Mouse (Mus musculus) inflammation-experienced regulatory T-cells, adult 16 weeks (primary cell): ENCODE results near the gene Ube2k. TPM values are rescaled to one million over a fixed set of nuclear protein-coding genes. Genes with fewer than 3 reads are reported as not detected.

Experiments used
- polyA plus RNA-seq: library from polyadenylated mRNA; unstranded; fragments of 100-300 nt; shearing (Covaris generic); gene quantifications from one replicate; pipeline ENCODE4 v1.2.1, GENCODE M21; 2017

Gene Ube2k
- polyA plus RNA-seq = 115 TPM

DNA sequence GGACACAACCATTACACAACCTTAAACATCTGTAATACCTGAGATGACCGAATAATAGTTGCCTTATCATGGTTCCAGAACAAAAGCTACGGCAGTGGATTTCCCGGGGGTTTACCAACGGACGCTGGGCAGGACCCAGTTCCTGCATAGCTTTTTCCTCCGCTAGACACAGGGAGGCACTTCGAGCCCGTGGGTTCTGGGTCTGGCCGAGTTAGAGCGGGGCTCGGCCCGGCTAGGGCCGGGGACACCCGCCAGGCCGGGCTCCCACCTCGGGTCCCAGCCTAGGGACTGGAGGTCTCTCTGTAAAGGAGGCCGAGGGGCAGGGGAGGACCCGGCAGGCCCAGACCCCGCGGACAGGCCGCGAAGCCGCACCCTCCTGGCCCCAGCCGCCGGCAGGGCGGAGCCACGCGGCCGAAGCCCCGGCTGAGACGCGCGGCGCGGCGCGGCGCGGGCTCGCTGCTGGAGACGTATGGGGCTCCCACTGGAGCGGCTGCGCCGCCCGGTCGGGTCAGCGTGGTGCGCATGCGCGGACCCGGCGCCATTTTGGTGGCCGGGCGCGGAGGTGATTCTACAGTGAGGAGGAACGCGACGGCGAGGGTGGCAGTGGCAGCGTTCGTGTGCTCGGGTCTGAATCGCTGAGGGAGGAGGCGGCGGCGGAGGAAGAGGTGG lies at the start of gene Ube2k, which contains the start of gene Smim14:
Gene Ube2k, plus strand, starts transcription at position 483 of the 669 bp plus-strand sequence.
Gene Smim14, minus strand, starts transcription at position 434 of the 669 bp plus-strand sequence.

DNA sequence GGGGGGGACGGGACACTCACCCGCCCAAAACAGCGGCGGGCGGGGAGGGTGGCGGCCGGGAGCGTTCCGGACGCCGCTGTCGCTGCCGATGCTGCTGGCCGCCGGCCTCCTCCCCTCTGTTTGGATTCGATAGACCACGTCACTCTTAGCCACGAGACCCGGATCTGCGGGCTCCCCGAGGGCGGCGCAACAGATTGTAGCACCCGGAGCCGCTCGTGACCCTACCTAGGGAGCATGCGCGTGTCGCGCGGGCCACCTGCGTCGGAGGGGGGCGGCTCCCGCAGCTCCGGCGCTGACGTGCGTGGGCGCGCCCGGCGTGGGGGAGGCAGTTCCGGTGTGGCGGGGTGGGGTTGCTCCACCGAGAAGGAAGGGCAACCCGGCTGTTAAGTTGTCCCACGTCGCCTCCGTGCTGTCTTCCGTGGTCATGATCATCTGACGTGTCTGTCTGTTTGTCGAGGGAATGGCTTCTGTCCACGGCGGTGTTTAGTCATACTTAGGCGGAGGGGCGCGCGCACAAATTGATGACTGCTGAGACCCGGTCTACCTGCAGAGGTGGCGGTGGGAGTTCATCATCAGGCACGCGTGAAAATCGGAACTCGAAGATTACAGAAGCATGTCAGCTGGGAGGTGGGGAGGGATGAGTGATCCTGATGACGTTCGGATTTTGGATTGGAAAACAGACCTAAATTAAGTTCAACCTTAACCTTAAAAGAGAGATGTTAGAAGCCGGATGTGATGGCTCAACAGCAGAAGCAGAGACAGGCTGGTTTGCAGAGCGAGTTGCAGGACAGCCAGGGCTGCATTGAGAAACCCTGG lies 44.1 kb upstream of the Ube2k start, which contains the start of gene Gm43552:
Gene Gm43552, minus strand, starts transcription at position 118 of the 816 bp plus-strand sequence.

Other genes starting within 250 kb of the Ube2k start
- 62.2 TPM for gene Rfc1, start 201.6 kb upstream of the Ube2k start, polyA plus RNA-seq
- gene Klb, start 188.9 kb upstream of the Ube2k start, polyA plus RNA-seq = not detected
- gene Rpl9, start 145.8 kb upstream of the Ube2k start, polyA plus RNA-seq = 894 TPM
- 48.9 TPM for gene Lias, start 145.7 kb upstream of the Ube2k start, polyA plus RNA-seq
- 54.8 TPM for gene Ugdh, start 101.3 kb upstream of the Ube2k start, polyA plus RNA-seq
- gene Gm43552, start 44.4 kb upstream of the Ube2k start, polyA plus RNA-seq = 1.1 TPM
- gene Smim14, start within 50 bp of the Ube2k start, polyA plus RNA-seq = 188 TPM
- gene Pds5a, start 161.0 kb downstream of the Ube2k start, polyA plus RNA-seq = 45.0 TPM
- gene N4bp2, start 226.3 kb downstream of the Ube2k start, polyA plus RNA-seq = 12.2 TPM